Mouse (Mus musculus) liver, postnatal 0 days (tissue): Measurements from ENCODE around the gene Atoh7. TPM values are rescaled to one million over a fixed set of nuclear protein-coding genes. Genes with fewer than 3 reads are reported as not detected.

ENCODE experiments used
- ATAC-seq: fragments of 200-750 bp; cut with Nextera tagmentation; 2 replicates; pipeline ENCODE4 v1.8.0; 2017; ENCODE audit warnings: mild to moderate bottlenecking, moderate library complexity
- DNase-seq: peaks from one replicate; pipeline ENCODE4 v3.0.0-alpha.2; 2016
- H3K27ac ChIP-seq: fragments of 300-500 bp; sonication (generic); 2 replicates; pipeline ENCODE4 v1.5.1; 2014; ENCODE audit warnings: antibody characterized with exemption, moderate library complexity, mild to moderate bottlenecking, low read depth
- H3K27me3 ChIP-seq: fragments of 300-500 bp; sonication (generic); 2 replicates; pipeline ENCODE4 v1.6.1; 2014; ENCODE audit warnings: low read length, control low read depth, mixed read lengths; ENCODE audit not compliant: insufficient read depth
- H3K36me3 ChIP-seq: fragments of 300-500 bp; sonication (generic); replicated peaks from 2 replicates; pipeline ENCODE4 v1.6.1; 2014; ENCODE audit warnings: mild to moderate bottlenecking, control low read depth, low read length, moderate library complexity, mixed read lengths; ENCODE audit not compliant: insufficient read depth
- H3K4me1 ChIP-seq: fragments of 300-500 bp; sonication (generic); 2 replicates; pipeline ENCODE4 v1.6.1; 2014; ENCODE audit warnings: antibody characterized with exemption, mild to moderate bottlenecking, control low read depth; ENCODE audit not compliant: insufficient read depth
- H3K4me2 ChIP-seq: fragments of 300-500 bp; sonication (generic); 2 replicates; pipeline ENCODE4 v1.6.1; 2014; ENCODE audit warnings: low read depth, mild to moderate bottlenecking, low read length, moderate library complexity, mixed read lengths
- H3K4me3 ChIP-seq: fragments of 300-500 bp; sonication (generic); 2 replicates; pipeline ENCODE4 v1.5.1; 2014; ENCODE audit warnings: low read depth, low read length
- H3K9ac ChIP-seq: fragments of 300-500 bp; sonication (generic); replicated peaks from 2 replicates; pipeline ENCODE4 v1.6.1; 2014; ENCODE audit warnings: mild to moderate bottlenecking, moderate library complexity
- H3K9me3 ChIP-seq: fragments of 300-500 bp; sonication (generic); 2 replicates; pipeline ENCODE4 v1.6.1; 2016; ENCODE audit warnings: mild to moderate bottlenecking, control low read depth, low read length, mixed read lengths
- CTCF ChIP-seq: sonication (generic); IDR thresholded peaks from 2 replicates; pipeline ENCODE4 v1.5.1; 2016; ENCODE audit warnings: antibody characterized with exemption, low read depth
- EP300 ChIP-seq: IDR thresholded peaks from 2 replicates; pipeline ENCODE4 v1.6.1; 2016; ENCODE audit warnings: antibody characterized with exemption, low read depth, mild to moderate bottlenecking
- WGBS: fragments of 180-500 bp; shearing (Covaris S2); extraction: QIAGEN DNeasy Blood & Tissue Kit; methylation state at CpG from one replicate; pipeline ENCODE4 v1.1.7; 2014; ENCODE audit not compliant: insufficient replicate concordance; 5-methylcytosine and 5-hydroxymethylcytosine counted together
- polyA plus RNA-seq: library from polyadenylated mRNA; unstranded; fragments of >200 nt; fragmentation: Nextera tagmentation; extraction: Ambion mirVana; gene quantifications from 2 replicates; pipeline ENCODE4 v1.2.1, GENCODE M21; 2015

The Atoh7 gene
- polyA plus RNA-seq, 1 experiment from 2014 or later = 0.61 TPM

DNA sequence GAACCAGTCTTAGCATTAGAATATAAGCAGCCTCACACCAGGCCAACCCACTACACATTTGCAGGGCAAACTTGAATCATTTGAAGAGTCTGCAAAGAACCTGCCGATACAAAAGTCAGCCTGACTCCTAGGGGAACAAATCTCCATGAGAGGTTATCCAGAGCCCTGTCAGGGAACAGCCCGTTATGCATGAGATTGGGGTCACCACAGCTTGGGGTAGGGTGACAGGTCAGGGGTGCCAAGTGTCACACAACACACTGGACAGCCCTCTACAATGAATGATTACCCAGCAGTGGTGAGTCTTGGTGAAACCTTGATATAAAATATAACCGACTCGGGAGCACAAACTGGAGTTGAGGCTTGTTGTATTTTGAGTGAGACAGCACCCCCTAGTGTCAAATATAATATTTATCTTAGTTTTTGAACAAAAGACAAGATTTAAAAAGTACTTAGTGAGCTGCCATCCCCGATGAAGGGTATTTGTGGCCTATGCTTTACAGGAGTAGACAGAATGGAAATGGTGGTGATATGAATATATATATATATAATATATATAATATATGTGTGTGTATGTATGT, 13.7 kb downstream of the Atoh7 start:
- TF ChIP-seq EP300 (no peak), CTCF (peak; percentile 55)
- Histone ChIP-seq H3K27me3 (no peaks in the 10 kb centered on the region), H3K9me3 (peaks cover 3% of the 10 kb centered on the region; the same call in 1 of the 2 replicates), H3K4me3 (no peak overlapping the region), H3K27ac (no peak overlapping the region), H3K36me3 (no peaks in the 10 kb centered on the region), H3K4me1 (no peaks in the 10 kb centered on the region), H3K4me2 (no peak overlapping the region), H3K9ac (no peak overlapping the region)
- 45% methylated on average over 5 of the region's 5 CpGs for WGBS
- ATAC-seq = no peak
- no peak for DNase-seq

DNA sequence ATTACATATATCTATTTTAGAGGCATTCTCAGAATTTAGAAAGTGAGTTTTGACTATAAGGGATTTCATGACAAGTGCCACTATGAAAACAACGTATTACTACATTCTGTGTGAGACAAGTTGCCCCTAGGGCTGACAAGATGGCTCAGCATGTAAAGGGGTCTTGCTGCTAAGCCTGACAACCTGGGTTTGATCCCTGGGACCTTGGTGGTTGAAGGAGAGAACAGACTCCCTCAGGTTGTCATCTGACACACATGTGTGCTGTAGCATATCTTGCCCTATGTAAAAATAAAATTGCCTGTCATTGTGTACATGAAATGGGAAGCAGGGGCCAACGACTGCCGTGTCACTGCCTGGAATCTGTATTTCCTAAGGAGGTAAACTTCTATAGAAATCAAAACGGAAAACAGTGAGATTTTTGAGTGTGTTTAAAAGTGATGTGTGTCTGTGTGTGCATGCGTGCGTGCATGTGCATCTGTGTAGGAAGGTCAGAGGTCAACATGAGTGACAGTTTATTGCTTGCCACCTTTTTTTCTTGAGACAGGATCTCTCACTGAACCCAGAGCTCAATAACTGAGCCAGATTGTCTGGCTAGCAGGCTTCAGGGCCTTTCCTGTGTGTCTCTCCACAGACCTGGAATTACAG, 14.4 kb downstream of the Atoh7 start:
- H3K4me3 ChIP-seq = no peak overlapping the region
- 70% methylated on average over 6 of the region's 6 CpGs for WGBS
- no peak for DNase-seq
- ATAC-seq = no peak
- no peak overlapping the region for H3K27ac ChIP-seq
- TF ChIP-seq EP300 = no peak
- no peak for TF ChIP-seq CTCF
- H3K36me3 ChIP-seq = no peaks in the 10 kb centered on the region
- H3K9me3 ChIP-seq = peaks cover 3% of the 10 kb centered on the region; the same call in 1 of the 2 replicates
- no peak overlapping the region for H3K9ac ChIP-seq
- H3K27me3 ChIP-seq = no peaks in the 10 kb centered on the region
- no peaks in the 10 kb centered on the region for H3K4me1 ChIP-seq
- no peak overlapping the region for H3K4me2 ChIP-seq

DNA sequence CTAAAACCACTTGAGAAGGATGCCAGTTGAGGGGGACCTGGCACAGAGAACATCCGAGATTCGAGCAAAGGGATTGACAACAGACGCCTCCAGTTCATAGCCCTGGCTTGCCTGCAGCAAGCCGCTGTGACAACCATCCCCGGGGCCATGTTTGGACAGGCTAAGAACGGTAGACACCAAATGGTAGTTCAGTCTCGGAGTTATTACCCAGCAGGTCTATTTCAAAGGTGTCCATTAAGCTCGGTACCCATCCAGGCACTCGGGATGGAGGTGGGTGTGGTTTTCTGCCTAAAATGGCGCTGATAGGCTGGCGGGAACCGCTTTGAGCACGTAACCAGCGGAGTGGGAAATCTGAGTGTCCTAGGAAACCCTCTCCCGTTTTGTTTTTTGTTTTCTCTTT, 16.4 kb downstream of the Atoh7 start:
- WGBS = 83% methylated on average over 15 of the region's 15 CpGs
- TF ChIP-seq CTCF (no peak), EP300 (no peak)
- DNase-seq (no peak), ATAC-seq (no peak)
- H3K9ac ChIP-seq = no peak overlapping the region
- no peaks in the 10 kb centered on the region for H3K4me1 ChIP-seq
- H3K4me2 ChIP-seq = no peak overlapping the region
- no peak overlapping the region for H3K27ac ChIP-seq
- no peaks in the 10 kb centered on the region for H3K27me3 ChIP-seq
- no peak overlapping the region for H3K4me3 ChIP-seq
- no peaks in the 10 kb centered on the region for H3K36me3 ChIP-seq
- peaks cover 3% of the 10 kb centered on the region; the same call in 1 of the 2 replicates for H3K9me3 ChIP-seq

DNA sequence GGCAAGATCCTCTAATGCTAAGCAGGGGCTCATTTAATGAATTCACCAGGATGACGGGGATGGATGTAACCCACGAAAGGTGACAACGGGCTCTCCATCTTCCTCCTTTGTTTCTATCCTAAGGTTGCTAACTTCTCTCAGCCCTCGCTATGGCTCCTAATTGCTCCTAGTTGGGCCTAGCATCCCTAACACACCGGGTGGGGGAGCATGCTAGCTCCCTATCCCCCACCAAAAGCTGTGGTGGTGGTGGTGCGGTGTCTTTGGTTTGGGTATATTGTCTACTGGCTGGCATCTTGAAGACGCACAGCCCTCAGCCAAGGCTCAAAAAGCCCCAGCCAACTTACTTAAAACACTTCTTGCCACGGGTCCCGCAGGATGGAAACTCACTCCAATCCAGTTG, 16.9 kb downstream of the Atoh7 start:
- TF ChIP-seq EP300 (no peak), CTCF (no peak)
- Histone ChIP-seq H3K4me1 (no peaks in the 10 kb centered on the region), H3K36me3 (no peaks in the 10 kb centered on the region), H3K4me2 (no peak overlapping the region), H3K27ac (no peak overlapping the region), H3K9ac (no peak overlapping the region), H3K27me3 (no peaks in the 10 kb centered on the region), H3K4me3 (no peak overlapping the region), H3K9me3 (peaks cover 3% of the 10 kb centered on the region; the same call in 1 of the 2 replicates)
- WGBS = 85% methylated on average over 9 of the region's 9 CpGs
- ATAC-seq (no peak), DNase-seq (no peak)

DNA sequence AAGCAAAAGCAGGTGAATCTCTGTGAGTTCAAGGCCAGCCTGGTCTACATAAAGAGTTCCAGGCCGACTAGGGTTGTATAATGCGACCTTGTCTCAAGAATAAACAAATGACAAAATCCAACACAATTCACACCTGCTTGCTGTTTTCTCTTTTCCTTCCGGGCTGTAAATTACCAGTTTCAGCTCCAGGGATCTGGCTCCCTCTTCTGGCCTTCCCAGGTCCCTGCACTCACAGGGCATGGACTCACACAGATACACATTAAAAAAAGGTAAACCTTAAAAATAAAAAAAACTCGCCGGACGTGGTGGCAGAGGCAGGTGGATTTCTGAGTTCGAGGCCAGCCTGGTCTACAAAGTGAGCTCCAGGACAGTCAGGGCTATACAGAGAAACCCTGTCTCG, 18.1 kb downstream of the Atoh7 start:
- no peak overlapping the region for H3K9ac ChIP-seq
- TF ChIP-seq CTCF = peak; percentile 21; the same call in 1 of the 2 replicates
- no peak for TF ChIP-seq EP300
- no peaks in the 10 kb centered on the region for H3K4me1 ChIP-seq
- no peak overlapping the region for H3K4me2 ChIP-seq
- WGBS = 88% methylated on average over 8 of the region's 8 CpGs
- no peak for ATAC-seq
- no peaks in the 10 kb centered on the region for H3K36me3 ChIP-seq
- H3K4me3 ChIP-seq = no peak overlapping the region
- H3K27ac ChIP-seq = no peak overlapping the region
- H3K27me3 ChIP-seq = no peaks in the 10 kb centered on the region
- peaks cover 3% of the 10 kb centered on the region; the same call in 1 of the 2 replicates for H3K9me3 ChIP-seq
- DNase-seq = no peak

DNA sequence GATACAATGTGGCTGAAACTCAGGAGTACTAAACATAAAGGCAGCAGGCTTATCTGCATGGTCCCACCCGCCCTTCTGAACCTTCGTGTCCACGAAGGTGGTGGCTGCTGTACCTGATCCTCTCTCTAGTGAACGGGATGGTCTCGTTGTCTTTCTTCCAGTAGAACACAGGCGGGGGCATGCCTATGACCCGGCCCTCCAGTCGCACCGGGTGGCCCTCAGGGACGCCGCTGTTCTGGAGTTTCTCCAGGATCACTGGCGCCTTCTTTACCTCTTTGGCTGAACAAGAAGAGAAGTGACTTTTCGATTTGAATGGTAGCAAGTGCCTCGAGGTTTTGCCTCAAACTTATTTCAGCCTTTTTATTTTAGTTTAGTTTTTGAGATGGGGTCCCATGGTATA, 20.5 kb downstream of the Atoh7 start:
- no peak for DNase-seq
- WGBS = 78% methylated on average over 14 of the region's 14 CpGs
- ATAC-seq = no peak

More for the DNA sequence above, 20.5 kb downstream of the Atoh7 start:
- Histone ChIP-seq H3K9me3 (peaks cover 3% of the 10 kb centered on the region; the same call in 1 of the 2 replicates), H3K27ac (no peak overlapping the region), H3K36me3 (no peaks in the 10 kb centered on the region), H3K27me3 (no peaks in the 10 kb centered on the region), H3K4me2 (no peak overlapping the region), H3K4me3 (no peak overlapping the region), H3K4me1 (no peaks in the 10 kb centered on the region), H3K9ac (no peak overlapping the region)
- TF ChIP-seq EP300 (no peak), CTCF (no peak)
